Mouse (Mus musculus) T-helper 17 cell (primary cell): ENCODE measurements around the gene Olfr1364.

ENCODE experiments used
- in situ Hi-C, 2 experiments: fragments of 300-600 bp; cut with MboI, MseI; formaldehyde crosslinking; loops; 1 replicate in 1 of 2; 2 replicates in 1 of 2; pipeline ENCODE4 v1.15.1; 2025; ENCODE audit warnings: high pct_unique_total_duplicates in 2 of 2

The Olfr1364 gene

GRCm38 (mm10) chr13:21581659-21582058 is at the start of gene Olfr1364:
Gene Olfr1364, minus strand, starts transcription at chr13:21581759.
- in situ Hi-C loops = no loop called here

- in situ Hi-C loops = no loop called here
Measured at GRCm38 (mm10) chr13:21613922-21614321, 32.4 kb upstream of the Olfr1364 start, which contains the start of gene Olfr1362. Gene Olfr1362, minus strand, starts transcription at chr13:21614022.

GRCm38 (mm10) chr13:21591618-21592017 is 10.1 kb upstream of the Olfr1364 start:
- in situ Hi-C loops = no loop called here

- in situ Hi-C loops = loop anchor here in 1 of 2 experiments (10.0 kb wide), 1 partner anchor 125 kb away; no protein-coding TSS in a partner anchor
Measured at GRCm38 (mm10) chr13:21559793-21560192, 21.8 kb downstream of the Olfr1364 start, which contains the start of gene Olfr1535. Gene Olfr1535, minus strand, starts transcription at chr13:21559893.

- in situ Hi-C loops = loop anchor here in 1 of 2 experiments (10.0 kb wide), 1 partner anchor 134 kb away; no protein-coding TSS in a partner anchor
Measured at GRCm38 (mm10) chr13:21550416-21551110, 31.0 kb downstream of the Olfr1364 start.

GRCm38 (mm10) chr13:21549487-21549886 is 32.1 kb downstream of the Olfr1364 start:
- in situ Hi-C loops = loop anchor here in 1 of 2 experiments (25.0 kb wide), 1 partner anchor 513 kb away; no protein-coding TSS in a partner anchor

GRCm38 (mm10) chr13:21542708-21543107 is 38.9 kb downstream of the Olfr1364 start, which contains the start of gene Olfr1366:
Gene Olfr1366, minus strand, starts transcription at chr13:21542808.
- in situ Hi-C loops = loop anchor here in 1 of 2 experiments (25.0 kb wide), 1 partner anchor 520 kb away; no protein-coding TSS in a partner anchor

GRCm38 (mm10) chr13:21530781-21531201 is 50.8 kb downstream of the Olfr1364 start, which contains the start of gene Zkscan8:
Gene Zkscan8, minus strand, starts transcription at chr13:21531120.
- in situ Hi-C loops = loop anchor here in 1 of 2 experiments (25.0 kb wide), 1 partner anchor 532 kb away; no protein-coding TSS in a partner anchor

- in situ Hi-C loops = loop anchor here in 1 of 2 experiments (25.0 kb wide), 1 partner anchor 532 kb away; no protein-coding TSS in a partner anchor
Measured at GRCm38 (mm10) chr13:21530136-21530535, 51.4 kb downstream of the Olfr1364 start.
